Mouse (Mus musculus) liver, embryonic 14.5 days (tissue): ENCODE data around the gene Lamb3.

Experiments
- CTCF ChIP-seq: IDR thresholded peaks from 2 replicates; pipeline ENCODE4 v1.5.1; 2016; ENCODE audit warnings: antibody characterized with exemption, low read depth, control low read depth
- EP300 ChIP-seq: IDR thresholded peaks from 2 replicates; pipeline ENCODE4 v1.6.1; 2016; ENCODE audit warnings: antibody characterized with exemption, low read depth

DNA sequence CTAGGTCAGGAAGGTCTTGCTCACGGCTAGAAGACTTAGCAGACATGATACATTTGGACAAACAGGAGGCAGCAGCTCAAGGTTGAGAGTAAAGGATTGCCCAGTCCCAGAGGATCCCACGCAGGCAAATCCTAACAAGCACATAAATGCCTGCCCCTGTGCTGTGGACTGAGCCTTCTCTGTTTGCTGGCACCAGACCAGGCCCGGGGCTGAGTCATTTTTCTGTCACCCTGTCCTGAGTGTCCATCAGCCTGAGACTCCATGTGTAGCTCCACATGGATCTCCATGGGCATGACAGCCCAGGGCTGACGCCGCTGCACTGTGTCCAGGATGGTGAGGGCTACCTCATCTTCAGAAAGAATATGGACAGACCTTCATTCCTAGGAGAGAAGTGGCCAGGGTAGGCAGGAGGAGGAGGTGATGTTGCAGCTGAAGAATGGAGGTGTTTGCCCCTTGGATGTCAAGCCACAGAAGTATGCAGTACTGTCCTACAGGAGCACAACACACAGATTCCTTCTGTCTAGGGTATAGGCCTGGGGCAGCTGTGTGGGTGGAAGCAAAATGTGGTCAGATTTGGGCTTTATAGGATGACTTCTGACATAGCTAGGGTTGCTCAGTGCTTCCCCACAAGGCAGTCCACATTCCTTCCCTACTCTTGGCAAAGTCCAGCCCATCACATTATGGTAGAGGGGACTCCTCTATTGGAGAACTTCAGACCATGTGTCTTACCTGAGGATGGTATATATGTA, 134.9 kb downstream of the Lamb3 start:
- TF ChIP-seq CTCF: no peak
- TF ChIP-seq EP300: no peak
